Mouse (Mus musculus): Measurements from ENCODE around the gene Fibcd1. TPM values are rescaled to one million over a fixed set of nuclear protein-coding genes. Genes with fewer than 3 reads are reported as not detected.

The Fibcd1 gene
- polyA plus RNA-seq, 1 experiment from 2014 or later, result 0.24 TPM

DNA sequence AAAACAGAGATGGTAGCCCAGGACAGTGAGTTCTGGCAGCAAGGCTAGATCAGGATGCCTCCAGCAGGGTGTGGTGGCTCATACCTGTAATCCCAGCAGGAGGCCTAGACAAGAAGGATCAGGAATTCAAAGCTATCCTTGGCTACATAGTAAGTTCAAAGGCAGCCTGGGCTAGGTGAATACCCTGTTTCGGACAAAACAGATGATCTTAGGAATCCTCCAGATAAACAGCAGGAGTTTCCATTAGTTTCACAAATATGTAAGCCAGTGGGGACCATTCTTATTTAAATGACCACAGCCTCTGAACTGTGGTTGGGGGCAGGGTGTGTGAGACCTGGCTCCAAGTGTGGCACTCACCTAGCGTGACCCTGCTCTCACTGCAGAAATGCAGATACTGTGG is 66.5 kb downstream of the Fibcd1 start:
- ATAC-seq (replicated peaks; ENCODE audit: low FRiP score), result no peak
- no peak overlapping the region for H3K4me3 ChIP-seq (ENCODE audit: low read depth, low read length)
- WGBS, result 89% methylated on average over 2 of the region's 2 CpGs
- H3K27me3 ChIP-seq (ENCODE audit: control insufficient read depth, insufficient read depth, low read length), result no peaks in the 10 kb centered on the region
- no peaks in the 10 kb centered on the region for H3K9me3 ChIP-seq (ENCODE audit: control insufficient read depth, low read length)
- no peak overlapping the region for H3K4me2 ChIP-seq (ENCODE audit: low read depth, low read length, severe bottlenecking)
- no peak overlapping the region for H3K27ac ChIP-seq (ENCODE audit: low read depth, low read length)
- H3K36me3 ChIP-seq (ENCODE audit: control insufficient read depth, insufficient read depth, low read length), result peaks cover 13% of the 10 kb centered on the region
- DNase-seq (ENCODE audit: low spot score), result no peak
- no peak overlapping the region for H3K9ac ChIP-seq (ENCODE audit: low read length)
- H3K4me1 ChIP-seq (replicated peaks; ENCODE audit: control insufficient read depth, insufficient read depth, low read length), result peaks cover 3% of the 10 kb centered on the region

DNA sequence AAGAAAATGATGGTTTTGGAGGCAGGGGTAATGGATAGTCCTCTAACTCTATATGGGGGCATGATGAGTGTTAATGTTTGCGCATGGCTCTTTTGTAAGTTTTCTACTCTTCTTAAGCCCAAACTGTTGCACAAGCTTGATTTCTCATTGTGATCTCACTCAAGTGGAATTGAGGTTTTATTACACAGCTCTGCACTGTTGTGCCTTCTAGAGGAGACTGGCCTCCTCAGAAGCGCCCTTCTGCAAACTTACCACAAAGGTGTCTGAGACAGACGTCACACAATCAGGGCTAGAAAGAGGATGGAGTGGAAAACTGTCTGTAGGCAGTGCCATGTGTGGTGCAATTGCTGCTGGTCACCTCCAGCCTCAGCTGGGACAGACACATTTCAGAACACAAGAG is 69.3 kb downstream of the Fibcd1 start:
- Histone ChIP-seq H3K4me2 (ENCODE audit: low read depth, low read length, severe bottlenecking) (no peak overlapping the region), H3K36me3 (ENCODE audit: control insufficient read depth, insufficient read depth, low read length) (peaks cover 13% of the 10 kb centered on the region), H3K4me1 (replicated peaks; ENCODE audit: control insufficient read depth, insufficient read depth, low read length) (peaks cover 3% of the 10 kb centered on the region), H3K27ac (ENCODE audit: low read depth, low read length) (no peak overlapping the region), H3K4me3 (ENCODE audit: low read depth, low read length) (no peak overlapping the region), H3K9ac (ENCODE audit: low read length) (no peak overlapping the region), H3K27me3 (ENCODE audit: control insufficient read depth, insufficient read depth, low read length) (no peaks in the 10 kb centered on the region), H3K9me3 (ENCODE audit: control insufficient read depth, low read length) (no peaks in the 10 kb centered on the region)
- WGBS, result over 99% methylated on average over 3 of the region's 3 CpGs
- ATAC-seq (replicated peaks; ENCODE audit: low FRiP score) (no peak), DNase-seq (ENCODE audit: low spot score) (no peak)

DNA sequence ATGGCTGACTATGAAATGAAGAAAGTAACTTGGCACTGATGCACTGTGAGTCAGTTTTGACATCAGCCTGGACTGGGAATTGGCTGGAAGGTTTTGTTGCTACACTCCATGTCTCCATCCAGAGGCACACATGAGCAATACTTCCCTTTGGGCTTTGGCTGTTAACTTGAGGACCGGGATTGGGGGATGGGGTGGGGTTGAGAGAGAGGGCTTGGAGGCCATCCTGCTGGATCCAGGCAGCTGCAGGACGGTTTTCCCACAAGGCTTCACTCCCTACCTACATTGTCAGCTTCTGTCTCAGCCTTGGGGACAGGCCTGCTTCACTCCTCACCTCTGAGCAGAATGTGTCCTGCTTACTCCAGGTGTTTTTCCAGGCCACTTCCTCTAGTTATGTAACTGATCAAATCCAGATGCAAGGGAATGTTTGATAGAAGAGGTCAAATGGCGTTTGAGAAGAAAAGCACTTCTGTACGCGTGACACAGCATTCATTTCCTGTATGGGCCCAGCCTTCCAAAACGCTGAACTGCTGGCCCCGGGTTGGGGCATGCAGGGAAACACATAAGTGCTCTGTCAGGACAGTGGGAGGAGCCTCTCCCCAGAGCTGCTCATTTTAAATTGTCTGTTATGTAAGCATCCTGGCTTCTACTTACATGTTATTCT is 74.9 kb downstream of the Fibcd1 start:
- DNase-seq (ENCODE audit: low spot score), result no peak
- Histone ChIP-seq H3K9me3 (ENCODE audit: control insufficient read depth, low read length) (no peaks in the 10 kb centered on the region), H3K27ac (ENCODE audit: low read depth, low read length) (no peak overlapping the region), H3K4me3 (ENCODE audit: low read depth, low read length) (no peak overlapping the region), H3K4me2 (ENCODE audit: low read depth, low read length, severe bottlenecking) (no peak overlapping the region), H3K27me3 (ENCODE audit: control insufficient read depth, insufficient read depth, low read length) (no peaks in the 10 kb centered on the region), H3K36me3 (ENCODE audit: control insufficient read depth, insufficient read depth, low read length) (peaks cover 2% of the 10 kb centered on the region; the same call in 1 of the 2 replicates), H3K9ac (ENCODE audit: low read length) (no peak overlapping the region), H3K4me1 (replicated peaks; ENCODE audit: control insufficient read depth, insufficient read depth, low read length) (0 out of 2 replicates have a peak, but pooled peaks cover 2% of the 10 kb centered on the region)
- no peak for ATAC-seq (replicated peaks; ENCODE audit: low FRiP score)
- 56% methylated on average over 7 of the region's 7 CpGs for WGBS

DNA sequence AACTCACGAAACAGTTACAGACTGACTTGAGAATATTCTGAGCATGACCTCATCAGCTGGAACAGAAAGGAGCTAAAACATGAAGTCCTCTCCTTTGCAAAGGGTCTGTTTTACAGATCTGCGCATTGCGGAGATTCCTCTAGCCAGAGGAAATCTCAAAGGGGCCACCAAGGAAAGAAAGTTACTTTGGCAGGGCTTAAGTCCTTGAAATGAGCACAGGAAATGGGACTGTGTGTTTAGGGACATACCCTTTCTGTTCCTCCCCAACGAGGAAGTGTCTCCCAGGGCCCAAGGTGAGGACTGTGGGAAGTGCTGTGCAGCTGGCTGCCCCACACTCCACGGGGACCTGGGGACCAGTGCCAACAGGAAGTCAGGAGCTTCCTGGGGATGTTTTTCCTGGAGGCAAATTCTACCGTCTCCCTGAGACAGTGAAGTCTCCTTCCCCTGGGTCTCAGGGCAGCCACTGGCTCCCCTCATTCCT is 76.1 kb downstream of the Fibcd1 start:
- WGBS, result 51% methylated on average over 6 of the region's 6 CpGs
- Histone ChIP-seq H3K9me3 (ENCODE audit: control insufficient read depth, low read length) (no peaks in the 10 kb centered on the region), H3K27me3 (ENCODE audit: control insufficient read depth, insufficient read depth, low read length) (no peaks in the 10 kb centered on the region), H3K27ac (ENCODE audit: low read depth, low read length) (no peak overlapping the region), H3K4me1 (replicated peaks; ENCODE audit: control insufficient read depth, insufficient read depth, low read length) (0 out of 2 replicates have a peak, but pooled peaks cover 2% of the 10 kb centered on the region), H3K4me3 (ENCODE audit: low read depth, low read length) (no peak overlapping the region), H3K36me3 (ENCODE audit: control insufficient read depth, insufficient read depth, low read length) (0 out of 2 replicates have a peak, but pooled peaks cover 2% of the 10 kb centered on the region), H3K9ac (ENCODE audit: low read length) (no peak overlapping the region), H3K4me2 (ENCODE audit: low read depth, low read length, severe bottlenecking) (no peak overlapping the region)
- ATAC-seq (replicated peaks; ENCODE audit: low FRiP score) (no peak), DNase-seq (ENCODE audit: low spot score) (no peak)

DNA sequence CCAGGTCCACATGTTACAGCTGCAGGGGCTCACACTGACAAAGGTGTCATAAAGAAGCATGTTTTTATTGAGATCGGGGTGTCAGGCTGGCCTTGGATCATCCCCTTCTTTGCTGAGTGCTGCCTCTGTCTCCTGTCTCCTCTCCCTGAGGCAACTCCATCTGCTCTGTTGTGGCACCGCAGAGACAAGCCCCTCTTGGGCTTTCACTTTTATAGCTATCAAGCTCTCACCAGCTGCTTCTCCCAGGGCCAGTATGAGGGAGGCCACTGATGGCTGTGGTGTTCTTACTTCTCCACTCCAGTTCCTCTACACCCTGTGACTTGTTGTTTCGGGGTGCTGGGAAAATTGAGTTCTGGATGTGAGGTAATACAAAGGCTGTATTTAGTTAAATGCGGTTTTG is 76.7 kb downstream of the Fibcd1 start:
- H3K4me3 ChIP-seq (ENCODE audit: low read depth, low read length), result no peak overlapping the region
- WGBS, result 70% methylated on average over 4 of the region's 4 CpGs

DNA sequence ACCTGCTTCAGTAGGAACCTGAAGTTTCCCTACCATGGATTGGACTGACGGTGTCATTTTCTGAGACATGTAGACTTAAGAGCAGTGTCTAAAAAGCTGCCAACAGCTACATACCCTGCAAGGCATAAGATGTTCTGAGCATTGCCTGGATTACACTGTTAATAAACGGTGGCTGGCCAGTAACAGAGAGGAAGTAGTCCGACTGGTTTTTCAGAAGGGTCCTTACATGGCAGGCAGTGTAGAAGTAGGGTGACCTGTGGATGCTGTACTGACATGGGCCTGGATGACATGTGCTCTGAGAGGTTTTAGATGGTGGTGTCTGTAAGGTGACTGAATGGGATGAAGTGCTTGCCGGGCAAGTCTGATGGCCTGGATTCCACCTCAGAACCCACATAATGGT is 78.0 kb downstream of the Fibcd1 start:
- Histone ChIP-seq H3K4me3 (ENCODE audit: low read depth, low read length) (no peak overlapping the region), H3K9ac (ENCODE audit: low read length) (no peak overlapping the region), H3K4me2 (ENCODE audit: low read depth, low read length, severe bottlenecking) (no peak overlapping the region), H3K27me3 (ENCODE audit: control insufficient read depth, insufficient read depth, low read length) (no peaks in the 10 kb centered on the region), H3K36me3 (ENCODE audit: control insufficient read depth, insufficient read depth, low read length) (no peaks in the 10 kb centered on the region), H3K27ac (ENCODE audit: low read depth, low read length) (no peak overlapping the region), H3K4me1 (replicated peaks; ENCODE audit: control insufficient read depth, insufficient read depth, low read length) (peaks cover 8% of the 10 kb centered on the region), H3K9me3 (ENCODE audit: control insufficient read depth, low read length) (no peaks in the 10 kb centered on the region)
- ATAC-seq (replicated peaks; ENCODE audit: low FRiP score) (no peak), DNase-seq (ENCODE audit: low spot score) (no peak)
- 88% methylated on average over 4 of the region's 4 CpGs for WGBS

More for the DNA sequence above, 76.7 kb downstream of the Fibcd1 start:
- DNase-seq (ENCODE audit: low spot score) (no peak), ATAC-seq (replicated peaks; ENCODE audit: low FRiP score) (no peak)
- Histone ChIP-seq H3K27me3 (ENCODE audit: control insufficient read depth, insufficient read depth, low read length) (no peaks in the 10 kb centered on the region), H3K4me2 (ENCODE audit: low read depth, low read length, severe bottlenecking) (no peak overlapping the region), H3K27ac (ENCODE audit: low read depth, low read length) (no peak overlapping the region), H3K4me1 (replicated peaks; ENCODE audit: control insufficient read depth, insufficient read depth, low read length) (0 out of 2 replicates have a peak, but pooled peaks cover 2% of the 10 kb centered on the region), H3K36me3 (ENCODE audit: control insufficient read depth, insufficient read depth, low read length) (no peaks in the 10 kb centered on the region), H3K9ac (ENCODE audit: low read length) (no peak overlapping the region), H3K9me3 (ENCODE audit: control insufficient read depth, low read length) (no peaks in the 10 kb centered on the region)

DNA sequence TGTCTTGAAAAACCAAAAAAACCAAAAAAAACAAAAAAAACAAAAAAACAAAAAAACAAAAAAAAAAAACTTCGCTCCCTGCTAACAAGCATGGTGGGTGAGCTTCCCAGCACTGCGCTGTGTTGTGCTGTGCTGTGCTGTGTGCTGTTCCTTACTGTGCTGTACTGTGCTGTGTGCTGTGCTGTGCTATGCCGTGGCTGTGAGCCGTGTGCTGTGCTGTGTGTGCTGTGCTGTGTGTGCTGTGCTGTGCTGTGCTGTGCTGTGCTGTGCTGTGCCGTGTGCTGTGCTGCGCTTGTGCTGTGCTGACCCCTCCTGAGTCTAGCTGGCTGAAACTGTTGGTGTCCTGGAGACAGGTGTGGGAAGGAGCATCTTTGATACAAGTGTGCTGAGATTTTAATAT is 78.7 kb downstream of the Fibcd1 start:
- Histone ChIP-seq H3K36me3 (ENCODE audit: control insufficient read depth, insufficient read depth, low read length) (no peaks in the 10 kb centered on the region), H3K4me1 (replicated peaks; ENCODE audit: control insufficient read depth, insufficient read depth, low read length) (peaks cover 13% of the 10 kb centered on the region), H3K4me2 (ENCODE audit: low read depth, low read length, severe bottlenecking) (no peak overlapping the region), H3K9ac (ENCODE audit: low read length) (no peak overlapping the region), H3K27me3 (ENCODE audit: control insufficient read depth, insufficient read depth, low read length) (no peaks in the 10 kb centered on the region), H3K9me3 (ENCODE audit: control insufficient read depth, low read length) (no peaks in the 10 kb centered on the region), H3K27ac (ENCODE audit: low read depth, low read length) (no peak overlapping the region), H3K4me3 (ENCODE audit: low read depth, low read length) (no peak overlapping the region)
- no peak for ATAC-seq (replicated peaks; ENCODE audit: low FRiP score)
- DNase-seq (ENCODE audit: low spot score), result no peak
- WGBS, result 93% methylated on average over 6 of the region's 6 CpGs

Data from forebrain, embryonic 11.5 days (tissue).